Mouse (Mus musculus) hematopoietic stem cell, adult 5-6 weeks (primary cell): ENCODE results near the gene Wipf1. TPM values are rescaled to one million over a fixed set of nuclear protein-coding genes. Genes with fewer than 3 reads are reported as not detected.

ENCODE experiments used
- ATAC-seq, 2 experiments: fragments of 125-278 bp in 1 of 2; replicated peaks in 1 of 2; 2 replicates each; pipeline ENCODE4 v1.8.0; 2016 to 2017; ENCODE audit warnings: inconsistent platforms in 2 of 2, mild to moderate bottlenecking in 2 of 2, moderate number of reproducible peaks in 2 of 2, low read depth in 1 of 2, moderate TSS enrichment in 1 of 2; ENCODE audit not compliant: low FRiP score in 2 of 2, poor library complexity in 2 of 2, severe bottlenecking in 2 of 2, insufficient read depth in 1 of 2, low TSS enrichment in 1 of 2
- total RNA-seq: library from RNA; stranded (forward); fragments of 172-1452, 232-1000 nt; gene quantifications from 2 replicates; pipeline ENCODE4 v1.2.3, GENCODE M21; 2017

Wipf1 gene
- total RNA-seq, 1 experiment from 2014 or later: 18.8 TPM

GRCm38 (mm10) chr2:73462265-73462664 is 67.3 kb downstream of the Wipf1 start:
- ATAC-seq: no peak; a peak in 1 of 4 replicates

- ATAC-seq: no peak
These were observed 69.4 kb downstream of the Wipf1 start for GRCm38 (mm10) chr2:73460168-73460567.

GRCm38 (mm10) chr2:73459607-73460153 is 69.9 kb downstream of the Wipf1 start:
- ATAC-seq: no peak

GRCm38 (mm10) chr2:73456886-73457285 is 72.6 kb downstream of the Wipf1 start:
- ATAC-seq: no peak

- no peak for ATAC-seq
These were observed 73.4 kb downstream of the Wipf1 start for GRCm38 (mm10) chr2:73456154-73456553.

GRCm38 (mm10) chr2:73455541-73455940 is 74.0 kb downstream of the Wipf1 start:
- no peak for ATAC-seq

- no peak for ATAC-seq
These were observed 74.9 kb downstream of the Wipf1 start for GRCm38 (mm10) chr2:73454682-73455081.

- no peak for ATAC-seq
These were observed 75.3 kb downstream of the Wipf1 start for GRCm38 (mm10) chr2:73454186-73454585.

GRCm38 (mm10) chr2:73453717-73454116 is 75.8 kb downstream of the Wipf1 start:
- peak; percentile 68 to 80 for ATAC-seq

- no peak for ATAC-seq
These were observed 76.4 kb downstream of the Wipf1 start for GRCm38 (mm10) chr2:73453085-73453484.

GRCm38 (mm10) chr2:73452556-73452955 is 77.0 kb downstream of the Wipf1 start:
- no peak for ATAC-seq

- no peak for ATAC-seq
These were observed 78.0 kb downstream of the Wipf1 start for GRCm38 (mm10) chr2:73451541-73451940.

- 0 out of 4 replicates have a peak, but pooled peaks of 1 of the 2 experiments have one; percentile 6 for ATAC-seq
These were observed 79.3 kb downstream of the Wipf1 start for GRCm38 (mm10) chr2:73450172-73450715.

- ATAC-seq: no peak
These were observed 85.5 kb downstream of the Wipf1 start for GRCm38 (mm10) chr2:73443985-73444384.

- no peak for ATAC-seq
These were observed 87.5 kb downstream of the Wipf1 start for GRCm38 (mm10) chr2:73442015-73442414.

- no peak for ATAC-seq
These were observed 89.2 kb downstream of the Wipf1 start for GRCm38 (mm10) chr2:73440319-73440718.

GRCm38 (mm10) chr2:73436976-73437375 is 92.6 kb downstream of the Wipf1 start:
- ATAC-seq: no peak

- ATAC-seq: no peak
These were observed 93.7 kb downstream of the Wipf1 start for GRCm38 (mm10) chr2:73435847-73436246.

GRCm38 (mm10) chr2:73431959-73432396 is 97.6 kb downstream of the Wipf1 start:
- ATAC-seq: no peak
